Mouse (Mus musculus): ENCODE measurements at regions not wholly inside any gene's neighbourhood (a gene's known extent, or its start where the extent isn't known, plus 50 kb on each side); places are given as distances from the start of the nearest gene placed in this dataset.

GRCm38 (mm10) chr13:111185799-111186198, 69.0 kb upstream of the Actbl2 start:
- ATAC-seq (ENCODE audit: low read depth) = no peak
- H3K4me3 ChIP-seq = no peak overlapping the region
- H3K4me1 ChIP-seq (replicated peaks) = no peaks in the 10 kb centered on the region
- no peak overlapping the region for H3K4me2 ChIP-seq
- H3K27me3 ChIP-seq = no peaks in the 10 kb centered on the region
- H3K9me3 ChIP-seq = no peaks in the 10 kb centered on the region
- 76% methylated on average over 4 of the region's 4 CpGs for WGBS
- no peak overlapping the region for H3K9ac ChIP-seq
- no peak overlapping the region for H3K27ac ChIP-seq (replicated peaks)
- H3K36me3 ChIP-seq = no peaks in the 10 kb centered on the region

DNA sequence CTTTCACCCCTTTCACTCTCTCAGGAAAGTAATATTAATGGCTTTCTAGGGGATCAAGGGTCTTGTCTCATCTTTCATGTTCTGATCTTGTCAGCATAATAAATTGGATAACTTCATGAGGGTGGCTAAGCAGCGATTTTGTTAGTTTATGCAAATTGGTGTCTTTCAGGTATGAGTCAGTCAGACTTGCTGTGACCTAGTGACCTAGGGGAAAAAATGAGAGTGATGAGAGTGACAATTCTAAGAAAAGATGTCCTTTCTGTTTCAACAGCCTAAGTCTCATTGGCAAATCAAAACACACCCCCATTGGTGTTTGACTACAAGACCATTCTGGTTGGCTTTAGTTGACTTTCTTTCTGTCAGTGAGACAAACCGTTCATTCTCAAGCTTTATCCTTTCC, 68.0 kb upstream of the Actbl2 start:
- no peaks in the 10 kb centered on the region for H3K36me3 ChIP-seq
- WGBS = 93% methylated on average over 2 of the region's 2 CpGs
- no peak overlapping the region for H3K27ac ChIP-seq (replicated peaks)
- ATAC-seq (ENCODE audit: low read depth) = no peak
- H3K9me3 ChIP-seq = no peaks in the 10 kb centered on the region
- H3K4me3 ChIP-seq = no peak overlapping the region
- H3K27me3 ChIP-seq = no peaks in the 10 kb centered on the region
- H3K4me2 ChIP-seq = no peak overlapping the region
- H3K9ac ChIP-seq = no peak overlapping the region
- no peaks in the 10 kb centered on the region for H3K4me1 ChIP-seq (replicated peaks)

DNA sequence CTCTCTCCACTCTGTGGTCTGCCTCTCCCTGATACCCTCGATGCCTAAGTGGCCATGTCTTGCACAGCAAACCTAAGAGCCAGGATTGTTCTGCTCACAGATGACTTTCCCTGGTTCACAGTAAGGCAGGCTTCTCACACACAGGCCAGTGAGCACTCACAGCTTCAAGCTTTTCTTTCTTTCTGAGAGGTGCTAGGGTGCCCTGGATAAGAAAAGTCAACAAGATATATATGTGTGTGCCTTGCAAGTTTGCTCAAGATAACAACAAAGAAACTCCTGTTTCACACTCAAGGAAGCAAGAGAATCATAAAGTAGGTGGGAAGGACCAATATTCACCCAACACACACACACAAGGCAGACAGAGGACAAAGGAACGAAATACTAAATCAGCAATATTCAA, 60.9 kb upstream of the Actbl2 start:
- no peak overlapping the region for H3K4me3 ChIP-seq
- 0 out of 2 replicates have a peak overlapping the region, but pooled peaks have one; percentile 3 for H3K27ac ChIP-seq (replicated peaks)
- no peaks in the 10 kb centered on the region for H3K27me3 ChIP-seq
- H3K4me2 ChIP-seq = no peak overlapping the region
- H3K9me3 ChIP-seq = no peaks in the 10 kb centered on the region
- peaks cover 12% of the 10 kb centered on the region for H3K4me1 ChIP-seq (replicated peaks)
- H3K36me3 ChIP-seq = no peaks in the 10 kb centered on the region
- no peak for ATAC-seq (ENCODE audit: low read depth)
- 74% methylated on average over 2 of the region's 2 CpGs for WGBS
- no peak overlapping the region for H3K9ac ChIP-seq

DNA sequence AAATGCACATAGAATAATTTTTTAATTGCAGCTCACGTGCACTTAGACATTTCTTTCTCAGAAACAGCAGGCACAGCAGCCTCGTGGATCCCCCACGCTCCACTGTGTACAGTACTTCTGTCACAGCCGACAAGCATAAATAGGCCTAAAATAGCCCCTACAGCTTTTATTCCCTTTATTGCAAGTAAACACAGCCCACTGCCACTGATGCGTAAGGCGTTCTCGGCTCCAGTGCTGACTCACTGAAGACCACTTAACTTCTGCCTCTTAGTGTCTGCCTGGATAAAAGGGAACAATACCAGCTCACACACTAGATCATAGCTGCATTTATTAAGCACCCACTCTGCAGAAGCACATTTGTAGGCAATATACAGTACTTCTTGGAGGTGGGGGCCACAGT, 60.5 kb upstream of the Actbl2 start:
- Histone ChIP-seq H3K4me3 (no peak overlapping the region), H3K4me1 (replicated peaks) (peaks cover 12% of the 10 kb centered on the region), H3K36me3 (no peaks in the 10 kb centered on the region), H3K4me2 (no peak overlapping the region), H3K9ac (no peak overlapping the region), H3K9me3 (no peaks in the 10 kb centered on the region), H3K27me3 (no peaks in the 10 kb centered on the region), H3K27ac (replicated peaks) (0 out of 2 replicates have a peak overlapping the region, but pooled peaks have one; percentile 3)
- ATAC-seq (ENCODE audit: low read depth) = no peak
- 26% methylated on average over 7 of the region's 7 CpGs for WGBS

GRCm38 (mm10) chr13:111201532-111201931, 53.3 kb upstream of the Actbl2 start:
- Histone ChIP-seq H3K4me2 (no peak overlapping the region), H3K36me3 (no peaks in the 10 kb centered on the region), H3K9me3 (no peaks in the 10 kb centered on the region), H3K27ac (replicated peaks) (no peak overlapping the region), H3K27me3 (no peaks in the 10 kb centered on the region), H3K4me3 (no peak overlapping the region), H3K4me1 (replicated peaks) (no peaks in the 10 kb centered on the region), H3K9ac (no peak overlapping the region)
- ATAC-seq (ENCODE audit: low read depth) = no peak
- 88% methylated on average over 3 of the region's 3 CpGs for WGBS

DNA sequence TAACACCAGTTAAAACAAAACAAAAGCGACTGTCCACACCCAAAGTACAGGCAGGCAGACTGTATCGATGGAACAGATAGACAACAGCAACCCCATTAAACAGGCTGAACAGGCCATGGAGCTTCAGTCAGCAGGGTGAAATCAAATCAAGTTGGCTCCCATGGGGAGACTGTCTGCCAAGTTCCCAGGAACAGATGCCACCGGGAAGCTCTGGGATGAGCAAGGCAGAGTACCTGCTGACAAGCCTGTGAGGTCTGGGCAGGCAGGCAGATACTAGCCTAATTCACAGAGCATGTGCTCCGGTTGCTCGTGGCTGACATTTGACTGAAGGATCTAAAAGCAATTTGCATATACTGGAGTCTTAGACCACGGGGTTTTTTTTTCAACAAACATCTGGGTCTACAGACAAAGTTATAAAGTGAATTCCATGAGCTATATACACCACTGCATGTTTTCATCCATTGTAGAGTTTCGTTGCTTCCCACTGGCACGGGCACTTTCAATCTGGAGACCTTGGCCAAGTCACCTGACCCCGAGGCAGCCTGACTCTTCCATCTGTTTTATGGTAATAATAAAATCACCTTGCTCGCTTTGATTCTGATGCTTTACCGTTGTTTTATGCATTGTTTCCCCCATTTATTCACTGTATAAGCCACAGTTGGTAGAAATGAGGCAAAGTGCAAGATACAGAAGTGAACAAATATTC, 50.1 kb upstream of the Actbl2 start:
- Histone ChIP-seq H3K27me3 (no peaks in the 10 kb centered on the region), H3K4me2 (no peak overlapping the region), H3K4me3 (no peak overlapping the region), H3K9me3 (no peaks in the 10 kb centered on the region), H3K9ac (no peak overlapping the region), H3K27ac (replicated peaks) (no peak overlapping the region), H3K4me1 (replicated peaks) (no peaks in the 10 kb centered on the region), H3K36me3 (no peaks in the 10 kb centered on the region)
- ATAC-seq (ENCODE audit: low read depth) = no peak
- WGBS = 83% methylated on average over 11 of the region's 11 CpGs
